Mouse (Mus musculus): ENCODE data around the gene Gpr87.
A peak's percentile ranks its signal among the peaks of the same experiment; 100 is the strongest.

DNA sequence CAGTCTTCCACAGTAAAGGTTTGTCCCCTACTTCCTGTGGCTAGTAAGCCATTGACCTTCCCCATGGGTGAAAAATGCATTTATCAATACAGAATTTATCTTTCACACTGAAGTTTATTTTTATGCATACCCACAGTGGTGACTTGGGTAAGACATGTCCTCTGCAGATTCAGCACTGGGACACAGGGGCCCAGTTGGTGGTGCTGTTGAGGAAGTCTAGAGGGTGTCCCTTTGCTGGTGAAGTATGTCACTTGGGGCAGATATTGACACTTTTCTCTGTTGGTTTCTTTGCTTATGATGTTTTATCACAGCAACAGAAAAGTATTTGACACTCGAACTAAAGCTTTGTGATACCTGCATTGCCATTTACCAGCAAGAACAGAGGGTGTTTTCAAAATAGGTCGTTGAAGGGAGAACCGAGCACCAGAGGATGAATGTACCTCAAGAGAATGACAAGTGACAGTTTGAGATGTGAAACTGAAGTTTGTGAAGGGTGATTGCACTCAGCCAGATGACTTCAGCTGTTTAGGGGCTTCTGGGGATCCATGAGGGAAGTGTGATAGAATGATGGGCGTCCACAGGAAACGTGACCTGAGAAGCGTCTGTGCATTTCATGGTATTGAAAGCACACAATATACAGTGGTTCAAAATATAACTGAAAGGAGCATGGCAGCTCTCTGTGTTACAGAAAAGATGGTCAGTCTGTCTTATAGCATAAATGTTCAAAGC is 20.3 kb downstream of the Gpr87 start:
- TF ChIP-seq POLR2A (IDR thresholded peaks at IDR 0.05; ENCODE audit: extremely low read depth, insufficient read depth, low read length): no peak
- TF ChIP-seq CTCF (IDR thresholded peaks at IDR 0.05; ENCODE audit: extremely low read depth, insufficient read depth, low read length): 0 out of 2 replicates have a peak, but pooled peaks have one; percentile 4

All from cortical plate, adult 2 months (tissue).